Mouse (Mus musculus) liver, adult 2 months (tissue): ENCODE results near the gene Spg7.

Experiments
- CTCF ChIP-seq: fragments of 200-500 bp; IDR thresholded peaks from 2 replicates; pipeline ENCODE4 v1.5.1; 2011; ENCODE audit warnings: low read depth, low read length, control low read depth
- POLR2A ChIP-seq: fragments of 200-500 bp; IDR thresholded peaks from 2 replicates; pipeline ENCODE4 v1.6.1; 2011; ENCODE audit warnings: low read length, control low read depth; ENCODE audit not compliant: insufficient read depth; ENCODE audit errors: extremely low read depth

DNA sequence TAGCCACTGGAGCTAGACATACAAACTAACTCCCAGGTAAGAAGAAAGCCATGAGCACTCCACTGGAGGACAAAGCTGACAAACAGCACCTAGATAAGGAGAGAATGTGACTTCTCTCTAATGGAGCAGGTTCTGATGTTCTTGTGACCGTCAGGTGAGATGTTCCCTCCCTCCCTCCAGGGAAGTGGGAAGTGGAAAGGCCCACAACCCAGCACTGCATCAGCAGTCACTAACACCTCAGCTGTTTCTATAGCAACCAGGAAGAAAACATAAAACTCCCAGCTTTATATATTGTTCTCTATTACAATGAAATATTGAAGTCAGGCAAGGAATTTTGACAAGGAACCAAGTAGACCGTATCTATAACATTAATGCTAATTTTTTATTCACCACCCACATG lies 42.7 kb upstream of the Spg7 start:
- TF ChIP-seq CTCF = no peak
- TF ChIP-seq POLR2A = no peak
